Mouse (Mus musculus) heart, embryonic 13.5 days (tissue): ENCODE measurements around the gene Egfl6. TPM values are rescaled to one million over a fixed set of nuclear protein-coding genes. Genes with fewer than 3 reads are reported as not detected.

Experiments
- ATAC-seq: fragments of 200-750 bp; cut with Nextera tagmentation; 2 replicates; pipeline ENCODE4 v1.8.0; 2017; ENCODE audit warnings: moderate TSS enrichment; ENCODE audit not compliant: insufficient number of reproducible peaks, low FRiP score, low TSS enrichment; ENCODE audit errors: extremely low read depth
- H3K27ac ChIP-seq: fragments of 300-500 bp; sonication (generic); replicated peaks from 2 replicates; pipeline ENCODE4 v1.5.1; 2015; ENCODE audit warnings: moderate library complexity, mild to moderate bottlenecking, inconsistent platforms
- H3K27me3 ChIP-seq: fragments of 300-500 bp; sonication (generic); replicated peaks from 2 replicates; pipeline ENCODE4 v1.6.1; 2015; ENCODE audit warnings: mild to moderate bottlenecking, inconsistent platforms
- H3K36me3 ChIP-seq: fragments of 300-500 bp; sonication (generic); 2 replicates; pipeline ENCODE4 v1.6.1; 2015; ENCODE audit warnings: mild to moderate bottlenecking, inconsistent platforms
- H3K4me1 ChIP-seq: fragments of 300-500 bp; sonication (generic); 2 replicates; pipeline ENCODE4 v1.6.1; 2015; ENCODE audit warnings: inconsistent platforms
- H3K4me2 ChIP-seq: fragments of 300-500 bp; sonication (generic); 2 replicates; pipeline ENCODE4 v1.6.1; 2015; ENCODE audit warnings: inconsistent platforms, mild to moderate bottlenecking, moderate library complexity
- H3K4me3 ChIP-seq: fragments of 300-500 bp; sonication (generic); 2 replicates; pipeline ENCODE4 v1.5.1; 2015; ENCODE audit warnings: moderate library complexity, mild to moderate bottlenecking, inconsistent platforms
- H3K9ac ChIP-seq: fragments of 300-500 bp; sonication (generic); 2 replicates; pipeline ENCODE4 v1.6.1; 2015; ENCODE audit warnings: inconsistent platforms, mild to moderate bottlenecking, moderate library complexity
- H3K9me3 ChIP-seq: fragments of 300-500 bp; sonication (generic); 2 replicates; pipeline ENCODE4 v1.6.1; 2016; ENCODE audit warnings: inconsistent platforms
- WGBS: fragments of 180-500 bp; shearing (Covaris S2); methylation state at CpG from one replicate; pipeline ENCODE4 v1.1.7; 2015; ENCODE audit warnings: mixed read lengths; 5-methylcytosine and 5-hydroxymethylcytosine counted together
- polyA plus RNA-seq: library from polyadenylated mRNA; unstranded; fragments of >200 nt; fragmentation: Nextera tagmentation; extraction: Ambion mirVana; gene quantifications from 2 replicates; pipeline ENCODE4 v1.2.1, GENCODE M21; 2015

Egfl6 gene
- polyA plus RNA-seq, 1 experiment from 2014 or later = 7.0 TPM

DNA sequence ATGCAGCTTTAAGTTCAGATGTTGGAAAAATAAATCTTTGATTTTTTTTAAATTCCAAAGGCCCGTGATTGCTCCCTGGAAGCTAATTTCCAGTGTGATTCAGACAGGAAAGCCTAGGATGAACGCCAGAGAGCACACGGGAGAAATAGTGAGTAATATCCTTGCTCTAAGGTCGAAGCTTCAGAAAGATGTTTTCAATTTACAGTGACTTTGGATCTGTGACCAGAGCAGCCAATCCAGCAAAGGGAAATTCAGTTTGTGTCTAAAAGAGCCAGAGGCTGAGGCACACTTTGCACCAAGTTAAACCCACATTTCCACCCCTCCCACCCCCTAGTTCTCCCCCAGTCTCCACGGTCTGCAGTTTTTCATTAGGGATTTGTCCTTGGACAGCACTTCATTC lies 20.6 kb downstream of the Egfl6 start:
- H3K27me3 ChIP-seq = no peaks in the 10 kb centered on the region
- no peak overlapping the region for H3K9ac ChIP-seq
- no peak overlapping the region for H3K27ac ChIP-seq
- no peak overlapping the region for H3K4me2 ChIP-seq
- H3K9me3 ChIP-seq = no peaks in the 10 kb centered on the region
- WGBS = 65% methylated on average over 5 of the region's 5 CpGs
- H3K36me3 ChIP-seq = no peaks in the 10 kb centered on the region
- ATAC-seq = no peak
- H3K4me1 ChIP-seq = no peaks in the 10 kb centered on the region
- H3K4me3 ChIP-seq = no peak overlapping the region

DNA sequence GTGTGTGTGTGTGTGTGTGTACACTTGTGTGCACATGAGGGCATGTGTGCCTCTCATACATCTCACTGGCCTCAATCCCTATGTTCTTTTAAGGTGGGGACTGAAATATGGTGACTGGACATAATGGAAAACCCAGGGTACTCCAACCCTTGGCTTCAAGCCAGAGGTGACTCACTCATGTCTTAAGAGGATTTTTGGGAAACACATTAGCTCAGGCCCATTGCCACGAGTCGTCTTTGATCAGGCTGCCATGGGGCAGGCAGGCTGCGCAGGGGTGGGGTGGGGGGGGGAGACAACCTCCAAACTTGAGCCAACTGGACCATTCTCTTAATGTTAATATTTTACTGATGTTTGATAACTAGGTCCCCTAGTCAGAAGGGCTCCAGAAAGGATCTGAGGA lies 26.2 kb downstream of the Egfl6 start:
- Histone ChIP-seq H3K9ac (no peak overlapping the region), H3K4me3 (no peak overlapping the region)

DNA sequence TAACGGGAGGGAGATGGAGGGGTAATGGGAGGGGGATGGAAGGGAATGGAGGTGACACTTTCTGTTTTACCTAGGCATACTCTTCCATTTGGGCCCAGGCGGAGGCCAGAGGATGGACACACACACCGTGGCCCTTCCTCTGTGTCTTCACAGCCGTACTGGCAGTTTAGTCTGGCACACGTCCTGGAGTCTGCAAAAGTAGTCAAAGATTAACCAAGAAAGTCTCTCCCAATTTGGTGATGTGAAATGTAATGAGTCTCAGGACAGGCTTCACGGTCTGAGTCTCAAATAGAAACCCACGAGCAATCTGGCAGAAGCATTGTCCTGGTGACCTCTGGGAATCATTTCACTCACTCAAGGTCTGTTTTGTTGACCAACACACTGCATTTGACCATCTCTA lies 33.2 kb downstream of the Egfl6 start:
- H3K9ac ChIP-seq = no peak overlapping the region
- no peak overlapping the region for H3K4me3 ChIP-seq
- 73% methylated on average over 7 of the region's 7 CpGs for WGBS
- H3K9me3 ChIP-seq = no peaks in the 10 kb centered on the region
- ATAC-seq = no peak
- no peak overlapping the region for H3K27ac ChIP-seq
- H3K4me1 ChIP-seq = no peaks in the 10 kb centered on the region
- H3K4me2 ChIP-seq = no peak overlapping the region
- no peaks in the 10 kb centered on the region for H3K36me3 ChIP-seq
- H3K27me3 ChIP-seq = no peaks in the 10 kb centered on the region

More for the DNA sequence above, 26.2 kb downstream of the Egfl6 start:
- H3K36me3 ChIP-seq = no peaks in the 10 kb centered on the region
- H3K9me3 ChIP-seq = no peaks in the 10 kb centered on the region
- H3K27ac ChIP-seq = no peak overlapping the region
- WGBS = 60% methylated on average over 3 of the region's 3 CpGs
- H3K4me1 ChIP-seq = no peaks in the 10 kb centered on the region
- no peak for ATAC-seq
- no peak overlapping the region for H3K4me2 ChIP-seq
- no peaks in the 10 kb centered on the region for H3K27me3 ChIP-seq

DNA sequence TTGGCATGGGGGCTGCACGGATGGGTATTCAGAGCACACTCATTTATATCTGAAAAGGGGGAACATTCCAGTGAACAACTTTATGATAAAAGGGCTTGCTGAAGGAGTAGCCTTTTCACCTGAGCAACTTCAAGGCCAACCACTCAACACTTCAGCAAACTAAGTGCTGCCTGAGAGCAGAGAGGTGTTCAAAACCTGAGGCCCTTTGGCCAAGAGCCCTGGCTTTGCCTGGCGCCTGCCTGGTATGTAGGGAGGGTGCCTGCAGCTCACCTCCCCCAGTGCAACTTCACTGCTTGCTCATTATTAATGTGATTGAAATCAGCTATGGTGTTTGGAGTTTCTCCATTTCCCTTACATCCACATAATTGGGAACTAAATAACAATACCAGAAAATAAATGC lies 39.0 kb downstream of the Egfl6 start:
- no peak overlapping the region for H3K9ac ChIP-seq
- no peaks in the 10 kb centered on the region for H3K27me3 ChIP-seq
- no peaks in the 10 kb centered on the region for H3K4me1 ChIP-seq
- no peak overlapping the region for H3K4me3 ChIP-seq
- no peak for ATAC-seq
- no peak overlapping the region for H3K4me2 ChIP-seq
- no peaks in the 10 kb centered on the region for H3K9me3 ChIP-seq
- H3K36me3 ChIP-seq = no peaks in the 10 kb centered on the region
- H3K27ac ChIP-seq = no peak overlapping the region
- WGBS = 50% methylated on average over 2 of the region's 2 CpGs

DNA sequence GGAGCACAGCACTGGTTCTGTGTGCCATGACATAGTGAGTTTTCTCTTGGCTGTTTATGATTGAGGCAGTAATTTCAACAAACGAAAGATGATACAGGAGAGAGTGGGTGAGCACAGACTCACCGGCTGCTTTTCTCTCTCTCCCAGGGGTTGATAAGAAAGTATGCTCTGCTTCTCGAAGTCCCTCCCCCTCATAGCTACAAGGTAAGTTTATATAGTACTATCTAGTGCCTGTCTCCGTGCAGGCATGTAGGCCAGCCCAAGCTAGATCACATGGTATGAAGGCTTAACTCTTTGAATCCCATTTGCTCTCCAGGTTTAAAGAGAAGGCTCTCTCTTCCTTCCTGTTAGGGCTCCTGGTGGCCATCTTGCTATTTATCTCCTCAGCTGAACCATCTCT lies 50.4 kb downstream of the Egfl6 start:
- Histone ChIP-seq H3K36me3 (no peaks in the 10 kb centered on the region), H3K27me3 (no peaks in the 10 kb centered on the region), H3K9me3 (no peaks in the 10 kb centered on the region), H3K4me3 (no peak overlapping the region), H3K9ac (no peak overlapping the region), H3K4me1 (no peaks in the 10 kb centered on the region), H3K4me2 (no peak overlapping the region), H3K27ac (no peak overlapping the region)
- ATAC-seq = no peak
- WGBS = 27% methylated on average over 4 of the region's 4 CpGs

DNA sequence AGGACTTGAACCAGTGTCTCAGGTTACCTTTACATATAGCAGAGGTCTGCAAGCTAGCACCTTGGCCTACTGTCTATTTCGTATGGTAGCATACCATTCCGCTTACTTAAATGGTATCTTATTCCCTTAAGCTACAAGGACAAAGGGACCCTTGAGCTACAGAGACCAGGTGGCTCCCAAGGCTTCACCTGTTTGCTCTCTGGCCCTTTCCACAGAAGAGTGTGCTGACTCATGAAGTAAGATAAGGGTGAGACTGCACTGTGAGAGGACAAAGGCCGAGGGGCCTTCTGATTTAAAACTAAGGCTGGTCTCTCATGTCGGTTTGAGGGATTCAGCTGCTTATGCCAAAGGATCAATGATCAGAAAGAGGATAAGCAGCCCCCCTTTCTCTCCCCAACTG lies 52.1 kb downstream of the Egfl6 start:
- no peak for ATAC-seq
- WGBS = 68% methylated on average over 4 of the region's 4 CpGs
- Histone ChIP-seq H3K4me2 (no peak overlapping the region), H3K4me3 (no peak overlapping the region), H3K27ac (no peak overlapping the region), H3K4me1 (no peaks in the 10 kb centered on the region), H3K36me3 (no peaks in the 10 kb centered on the region), H3K27me3 (no peaks in the 10 kb centered on the region), H3K9ac (no peak overlapping the region), H3K9me3 (no peaks in the 10 kb centered on the region)

DNA sequence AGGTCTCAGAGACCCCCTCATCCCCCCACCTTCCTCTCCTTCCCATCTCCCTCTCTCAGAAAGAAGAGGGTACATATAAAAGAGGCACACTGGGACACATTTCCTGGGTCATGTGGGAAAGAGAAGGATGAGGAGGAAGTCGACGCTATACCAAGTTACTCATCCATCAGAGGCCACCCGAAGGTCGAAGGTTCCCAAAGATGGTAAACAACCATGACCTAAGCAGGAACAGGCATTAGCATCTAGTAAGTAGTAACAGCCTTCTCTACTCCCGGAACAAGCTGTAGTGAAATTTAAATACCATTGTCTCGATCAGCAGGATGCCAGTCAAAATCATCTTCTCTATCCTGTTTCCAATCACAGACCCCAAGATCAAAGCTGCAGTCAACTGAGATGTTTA lies 53.8 kb downstream of the Egfl6 start:
- Histone ChIP-seq H3K4me1 (no peaks in the 10 kb centered on the region), H3K4me3 (no peak overlapping the region), H3K9me3 (no peaks in the 10 kb centered on the region), H3K4me2 (no peak overlapping the region), H3K27ac (no peak overlapping the region), H3K27me3 (no peaks in the 10 kb centered on the region), H3K9ac (no peak overlapping the region), H3K36me3 (no peaks in the 10 kb centered on the region)
- no peak for ATAC-seq
- 38% methylated on average over 6 of the region's 6 CpGs for WGBS

DNA sequence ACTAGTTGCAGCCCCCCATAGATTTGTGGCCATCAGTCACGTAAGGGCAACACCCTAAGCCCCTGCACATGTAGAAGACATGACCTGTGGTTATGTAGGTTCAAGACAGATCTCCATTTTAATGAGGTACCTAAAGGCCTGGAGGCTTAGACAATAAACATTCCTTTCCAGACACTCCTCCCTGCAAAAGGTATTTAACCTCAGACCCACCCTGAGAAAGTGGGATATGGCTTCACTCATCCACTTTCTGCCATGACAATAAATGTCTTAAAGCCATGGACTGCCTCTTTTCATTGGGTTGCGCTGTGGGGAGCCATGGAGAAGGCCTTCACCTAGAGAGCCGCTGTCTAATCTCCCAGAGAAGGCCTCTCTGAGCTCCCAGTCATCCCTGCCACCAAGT lies 57.4 kb downstream of the Egfl6 start:
- 91% methylated on average over 3 of the region's 3 CpGs for WGBS

DNA sequence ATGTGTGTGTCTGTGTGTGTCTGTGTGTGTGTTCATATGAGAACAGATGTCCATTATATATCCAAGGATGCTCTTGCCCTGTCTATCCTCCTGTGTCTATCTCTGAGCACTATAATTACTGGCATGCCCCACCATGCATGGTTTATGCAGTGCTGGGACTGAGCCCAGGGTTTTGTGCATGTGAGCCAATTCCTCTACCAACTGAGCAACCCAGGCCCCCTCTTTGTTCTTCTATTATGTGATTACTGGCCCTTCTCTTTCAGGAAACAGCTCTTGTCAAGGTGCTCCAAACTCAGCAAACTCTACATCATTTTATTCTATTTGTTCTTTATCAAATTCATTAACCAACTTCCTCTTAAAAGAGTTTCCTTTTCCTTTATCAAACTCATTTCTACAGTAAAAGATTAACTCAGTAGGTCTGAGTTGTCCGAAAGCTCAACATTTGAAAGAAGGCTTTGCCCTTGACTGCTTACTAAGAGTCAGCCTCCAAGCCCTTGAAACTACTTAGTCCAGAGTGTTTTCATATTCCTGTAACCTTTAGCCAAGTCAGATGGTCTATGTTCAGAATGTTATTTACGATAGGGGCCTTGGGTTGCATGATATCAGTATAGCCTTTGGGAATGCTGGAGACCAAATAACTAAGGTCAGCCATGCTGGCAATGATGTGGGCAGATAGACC lies 59.7 kb downstream of the Egfl6 start:
- H3K9ac ChIP-seq = no peak overlapping the region
- H3K4me3 ChIP-seq = no peak overlapping the region
- H3K27ac ChIP-seq = no peak overlapping the region
- H3K4me2 ChIP-seq = no peak overlapping the region
- 77% methylated on average over 2 of the region's 2 CpGs for WGBS
- H3K4me1 ChIP-seq = no peaks in the 10 kb centered on the region
- H3K9me3 ChIP-seq = no peaks in the 10 kb centered on the region
- no peak for ATAC-seq
- H3K36me3 ChIP-seq = no peaks in the 10 kb centered on the region
- no peaks in the 10 kb centered on the region for H3K27me3 ChIP-seq

More for the DNA sequence above, 57.4 kb downstream of the Egfl6 start:
- H3K9ac ChIP-seq = no peak overlapping the region
- ATAC-seq = no peak
- H3K4me3 ChIP-seq = no peak overlapping the region
- no peaks in the 10 kb centered on the region for H3K36me3 ChIP-seq
- H3K27me3 ChIP-seq = no peaks in the 10 kb centered on the region
- H3K9me3 ChIP-seq = no peaks in the 10 kb centered on the region
- no peaks in the 10 kb centered on the region for H3K4me1 ChIP-seq
- H3K27ac ChIP-seq = no peak overlapping the region
- H3K4me2 ChIP-seq = no peak overlapping the region

DNA sequence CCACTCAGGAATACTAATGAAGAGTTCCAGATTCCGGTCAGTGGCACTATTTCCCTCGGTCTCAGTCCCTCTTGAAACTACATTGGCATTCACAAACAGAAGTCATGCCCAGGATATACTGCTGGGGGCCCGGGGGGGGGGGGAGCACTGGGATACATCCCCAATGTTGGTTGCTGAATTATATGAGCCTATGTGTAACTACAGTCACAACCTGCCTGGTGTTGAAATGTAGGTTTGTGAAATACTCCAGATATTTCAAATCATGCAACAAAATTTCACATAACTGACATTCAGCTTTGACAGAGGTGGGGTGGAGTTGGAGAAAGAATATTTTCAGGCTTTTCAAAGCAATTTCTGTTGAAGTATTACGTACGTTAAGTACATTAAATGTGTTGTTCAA lies 64.7 kb downstream of the Egfl6 start:
- ATAC-seq = no peak
- Histone ChIP-seq H3K27me3 (no peaks in the 10 kb centered on the region), H3K4me2 (no peak overlapping the region), H3K9me3 (no peaks in the 10 kb centered on the region), H3K4me3 (no peak overlapping the region), H3K36me3 (no peaks in the 10 kb centered on the region), H3K9ac (no peak overlapping the region), H3K4me1 (no peaks in the 10 kb centered on the region), H3K27ac (no peak overlapping the region)
- 66% methylated on average over 5 of the region's 5 CpGs for WGBS

DNA sequence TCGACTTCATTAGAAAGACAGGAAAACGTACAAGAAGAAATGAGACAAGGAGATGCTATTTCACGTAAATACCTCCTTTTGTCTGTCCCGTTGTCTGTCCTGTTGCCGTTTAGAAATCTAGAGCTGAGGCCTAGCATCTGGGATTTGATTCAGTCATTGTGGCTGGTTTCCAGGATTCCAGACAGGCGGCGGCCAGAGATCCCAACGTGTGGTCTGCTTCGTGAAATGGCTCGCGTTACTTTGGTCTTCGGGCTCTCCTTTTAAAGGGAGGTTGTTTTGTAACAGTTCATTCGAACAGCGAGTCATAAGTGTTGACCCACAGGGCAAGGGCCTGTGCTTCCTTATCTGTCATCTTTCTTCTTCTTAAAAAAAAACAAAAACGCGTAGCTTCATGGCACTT lies 67.2 kb downstream of the Egfl6 start, which contains the start of gene Tceanc:
TSS of gene Tceanc (minus strand) at position 223 of the 400 bp plus-strand sequence.
- WGBS = 70% methylated on average over 16 of the region's 16 CpGs
- Histone ChIP-seq H3K36me3 (no peaks in the 10 kb centered on the region), H3K9ac (no peak within 1 kb of the TSS), H3K4me1 (no peaks in the 10 kb centered on the region), H3K27ac (no peak within 1 kb of the TSS), H3K9me3 (no peaks in the 10 kb centered on the region), H3K4me3 (no peak within 1 kb of the TSS), H3K4me2 (no peak within 1 kb of the TSS), H3K27me3 (no peaks in the 10 kb centered on the region)
- no peak for ATAC-seq

DNA sequence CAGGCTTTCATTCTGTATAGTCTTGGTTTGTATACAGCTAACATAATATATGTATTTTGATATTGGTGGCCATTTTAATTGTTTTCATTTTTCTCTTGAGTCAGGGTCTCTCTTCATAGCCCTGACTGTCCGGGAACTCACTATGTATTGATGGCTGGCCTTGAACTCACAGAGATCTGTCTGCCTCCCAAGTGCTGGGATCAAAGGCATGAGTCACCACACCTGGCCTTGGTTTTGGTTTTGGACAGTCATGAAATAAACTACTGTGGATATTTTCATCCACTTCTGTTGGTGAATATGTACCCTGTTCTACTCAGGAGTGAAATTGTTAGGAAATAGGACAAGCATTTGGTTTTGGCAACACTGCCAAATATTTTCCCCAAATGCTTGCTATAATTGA lies 68.9 kb downstream of the Egfl6 start:
- H3K36me3 ChIP-seq = no peaks in the 10 kb centered on the region
- H3K4me3 ChIP-seq = no peak overlapping the region
- H3K9me3 ChIP-seq = no peaks in the 10 kb centered on the region
- H3K27me3 ChIP-seq = no peaks in the 10 kb centered on the region
- H3K4me1 ChIP-seq = no peaks in the 10 kb centered on the region
- H3K9ac ChIP-seq = no peak overlapping the region
- no peak overlapping the region for H3K27ac ChIP-seq
- H3K4me2 ChIP-seq = no peak overlapping the region
- no peak for ATAC-seq
- 62% methylated on average over 1 of the region's 1 CpGs for WGBS
